Mouse (Mus musculus): Measurements from ENCODE around the gene Denr. TPM values are rescaled to one million over a fixed set of nuclear protein-coding genes. Genes with fewer than 3 reads are reported as not detected.
A peak's percentile ranks its signal among the peaks of the same experiment; 100 is the strongest.

The Denr gene
- polyA plus RNA-seq, 1 experiment from 2014 or later, result 130 TPM

GRCm38 (mm10) chr5:123906146-123906975 lies 614 bp upstream of the Denr start:
- peaks cover 32% of the 10 kb centered on the region for H3K36me3 ChIP-seq (ENCODE audit: insufficient read depth)
- 0 out of 2 replicates have a peak, but pooled peaks cover 9% of the 10 kb centered on the region for H3K4me1 ChIP-seq (ENCODE audit: insufficient read depth)
- no peak for ATAC-seq (ENCODE audit: insufficient read depth)
- H3K27me3 ChIP-seq (ENCODE audit: insufficient read depth, low read length), result no peaks in the 10 kb centered on the region
- no peak for DNase-seq
- H3K27ac ChIP-seq (ENCODE audit: low read depth), result no peak overlapping the region
- no peak overlapping the region for H3K9ac ChIP-seq
- H3K4me3 ChIP-seq (ENCODE audit: low read depth, low read length), result peak overlapping the region; percentile 96
- WGBS, result 70% methylated on average over 17 of the region's 17 CpGs
- H3K9me3 ChIP-seq (ENCODE audit: low read depth, low read length), result no peaks in the 10 kb centered on the region
- H3K4me2 ChIP-seq, result peak overlapping the region; percentile 40
- TF ChIP-seq CTCF (IDR thresholded peaks at IDR 0.05; ENCODE audit: low read depth), result no peak

GRCm38 (mm10) chr5:123907631-123907977 lies 629 bp downstream of the Denr start:
- Histone ChIP-seq H3K27ac (ENCODE audit: low read depth) (peak overlapping the region; percentile 78; the same call in 1 of the 2 replicates), H3K9me3 (ENCODE audit: low read depth, low read length) (no peaks in the 10 kb centered on the region), H3K4me1 (ENCODE audit: insufficient read depth) (0 out of 2 replicates have a peak, but pooled peaks cover 9% of the 10 kb centered on the region), H3K4me3 (ENCODE audit: low read depth, low read length) (peak overlapping the region; percentile 96), H3K27me3 (ENCODE audit: insufficient read depth, low read length) (no peaks in the 10 kb centered on the region), H3K4me2 (peak overlapping the region; percentile 93), H3K36me3 (ENCODE audit: insufficient read depth) (peaks cover 44% of the 10 kb centered on the region), H3K9ac (peak overlapping the region; percentile 93)
- DNase-seq, result no peak
- no peak for TF ChIP-seq CTCF (IDR thresholded peaks at IDR 0.05; ENCODE audit: low read depth)
- ATAC-seq (ENCODE audit: insufficient read depth), result no peak
- WGBS, result 2% methylated on average over 10 of the region's 10 CpGs

GRCm38 (mm10) chr5:123914852-123915251 lies 7.9 kb downstream of the Denr start:
- TF ChIP-seq CTCF (IDR thresholded peaks at IDR 0.05; ENCODE audit: low read depth), result no peak
- H3K9me3 ChIP-seq (ENCODE audit: low read depth, low read length), result no peaks in the 10 kb centered on the region
- 85% methylated on average over 3 of the region's 3 CpGs for WGBS
- no peak overlapping the region for H3K4me2 ChIP-seq
- no peaks in the 10 kb centered on the region for H3K27me3 ChIP-seq (ENCODE audit: insufficient read depth, low read length)
- H3K4me3 ChIP-seq (ENCODE audit: low read depth, low read length), result no peak overlapping the region
- H3K36me3 ChIP-seq (ENCODE audit: insufficient read depth), result peaks cover 89% of the 10 kb centered on the region
- H3K27ac ChIP-seq (ENCODE audit: low read depth), result no peak overlapping the region
- ATAC-seq (ENCODE audit: insufficient read depth) (no peak), DNase-seq (no peak)
- H3K9ac ChIP-seq, result no peak overlapping the region
- H3K4me1 ChIP-seq (ENCODE audit: insufficient read depth), result no peaks in the 10 kb centered on the region

DNA sequence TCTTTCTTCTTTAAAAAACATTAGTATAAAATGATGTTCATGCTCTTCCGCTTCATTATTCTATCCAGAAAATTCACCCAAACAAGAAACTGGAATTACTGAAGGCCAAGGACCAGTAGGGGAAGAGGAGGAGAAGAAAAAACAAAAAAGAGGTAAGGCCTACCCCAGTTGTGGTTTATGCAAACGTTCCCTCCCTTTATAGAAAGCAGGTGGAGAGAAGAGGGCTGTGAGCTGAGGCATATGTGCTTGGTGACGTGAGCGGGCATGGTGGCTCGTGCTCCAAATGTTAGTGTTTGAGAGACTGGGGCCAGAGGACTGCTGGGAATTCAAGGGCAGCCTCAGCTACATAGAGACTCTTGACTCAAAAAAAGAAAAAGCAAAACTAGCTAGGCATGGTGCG lies 15.1 kb downstream of the Denr start:
- no peak for TF ChIP-seq CTCF (IDR thresholded peaks at IDR 0.05; ENCODE audit: low read depth)
- Histone ChIP-seq H3K4me3 (ENCODE audit: low read depth, low read length) (no peak overlapping the region), H3K4me2 (no peak overlapping the region), H3K9me3 (ENCODE audit: low read depth, low read length) (no peaks in the 10 kb centered on the region), H3K27me3 (ENCODE audit: insufficient read depth, low read length) (no peaks in the 10 kb centered on the region), H3K9ac (no peak overlapping the region), H3K4me1 (ENCODE audit: insufficient read depth) (no peaks in the 10 kb centered on the region), H3K36me3 (ENCODE audit: insufficient read depth) (peaks cover 89% of the 10 kb centered on the region), H3K27ac (ENCODE audit: low read depth) (no peak overlapping the region)
- WGBS, result 87% methylated on average over 6 of the region's 6 CpGs
- no peak for DNase-seq
- no peak for ATAC-seq (ENCODE audit: insufficient read depth)

- Histone ChIP-seq H3K4me2 (no peak within 1 kb of the TSS), H3K9ac (no peak within 1 kb of the TSS), H3K9me3 (ENCODE audit: low read depth, low read length) (no peaks in the 10 kb centered on the region), H3K4me3 (ENCODE audit: low read depth, low read length) (no peak within 1 kb of the TSS), H3K27me3 (ENCODE audit: insufficient read depth, low read length) (no peaks in the 10 kb centered on the region), H3K36me3 (ENCODE audit: insufficient read depth) (peaks cover 71% of the 10 kb centered on the region), H3K4me1 (ENCODE audit: insufficient read depth) (no peaks in the 10 kb centered on the region), H3K27ac (ENCODE audit: low read depth) (no peak within 1 kb of the TSS)
- ATAC-seq (ENCODE audit: insufficient read depth) (no peak), DNase-seq (no peak)
- WGBS, result 89% methylated on average over 9 of the region's 9 CpGs
- TF ChIP-seq CTCF (IDR thresholded peaks at IDR 0.05; ENCODE audit: low read depth), result no peak
These were observed 20.1 kb downstream of the Denr start, which contains the start of gene Gm43518 for GRCm38 (mm10) chr5:123927118-123927517. TSS of gene Gm43518 (plus strand) at chr5:123927418.

GRCm38 (mm10) chr5:123930508-123930989 lies 23.6 kb downstream of the Denr start, which contains the start of gene Ccdc62:
TSS of gene Ccdc62 (plus strand) at chr5:123930679.
- Histone ChIP-seq H3K9me3 (ENCODE audit: low read depth, low read length) (no peaks in the 10 kb centered on the region), H3K4me1 (ENCODE audit: insufficient read depth) (no peaks in the 10 kb centered on the region), H3K27me3 (ENCODE audit: insufficient read depth, low read length) (no peaks in the 10 kb centered on the region), H3K36me3 (ENCODE audit: insufficient read depth) (peaks cover 36% of the 10 kb centered on the region), H3K9ac (peak within 1 kb of the TSS; percentile 96), H3K4me2 (peak within 1 kb of the TSS; percentile 78), H3K4me3 (ENCODE audit: low read depth, low read length) (peak within 1 kb of the TSS; percentile 75), H3K27ac (ENCODE audit: low read depth) (peak within 1 kb of the TSS; percentile 81)
- under 1% methylated on average over 56 of the region's 56 CpGs for WGBS
- ATAC-seq (ENCODE audit: insufficient read depth) (peak; percentile 98), DNase-seq (peak; percentile 99)
- TF ChIP-seq CTCF (IDR thresholded peaks at IDR 0.05; ENCODE audit: low read depth), result no peak

- H3K36me3 ChIP-seq (ENCODE audit: insufficient read depth), result peaks cover 31% of the 10 kb centered on the region
- 45% methylated on average over 13 of the region's 13 CpGs for WGBS
- peak overlapping the region; percentile 96 for H3K9ac ChIP-seq
- TF ChIP-seq CTCF (IDR thresholded peaks at IDR 0.05; ENCODE audit: low read depth), result no peak
- peak overlapping the region; percentile 78 for H3K4me2 ChIP-seq
- no peak for DNase-seq
- ATAC-seq (ENCODE audit: insufficient read depth), result no peak
- H3K27ac ChIP-seq (ENCODE audit: low read depth), result no peak overlapping the region
- no peaks in the 10 kb centered on the region for H3K27me3 ChIP-seq (ENCODE audit: insufficient read depth, low read length)
- no peaks in the 10 kb centered on the region for H3K4me1 ChIP-seq (ENCODE audit: insufficient read depth)
- H3K4me3 ChIP-seq (ENCODE audit: low read depth, low read length), result peak overlapping the region; percentile 75
- H3K9me3 ChIP-seq (ENCODE audit: low read depth, low read length), result no peaks in the 10 kb centered on the region
These were observed 24.2 kb downstream of the Denr start for GRCm38 (mm10) chr5:123931131-123931530.
